Mouse (Mus musculus) mature B cell (primary cell): ENCODE measurements around the gene Gabrr1.

Experiments used
- in situ Hi-C: fragments of 300-500 bp; cut with MboI; formaldehyde crosslinking; loops from 2 replicates; pipeline ENCODE4 v1.14.3; 2019

Gene Gabrr1

DNA sequence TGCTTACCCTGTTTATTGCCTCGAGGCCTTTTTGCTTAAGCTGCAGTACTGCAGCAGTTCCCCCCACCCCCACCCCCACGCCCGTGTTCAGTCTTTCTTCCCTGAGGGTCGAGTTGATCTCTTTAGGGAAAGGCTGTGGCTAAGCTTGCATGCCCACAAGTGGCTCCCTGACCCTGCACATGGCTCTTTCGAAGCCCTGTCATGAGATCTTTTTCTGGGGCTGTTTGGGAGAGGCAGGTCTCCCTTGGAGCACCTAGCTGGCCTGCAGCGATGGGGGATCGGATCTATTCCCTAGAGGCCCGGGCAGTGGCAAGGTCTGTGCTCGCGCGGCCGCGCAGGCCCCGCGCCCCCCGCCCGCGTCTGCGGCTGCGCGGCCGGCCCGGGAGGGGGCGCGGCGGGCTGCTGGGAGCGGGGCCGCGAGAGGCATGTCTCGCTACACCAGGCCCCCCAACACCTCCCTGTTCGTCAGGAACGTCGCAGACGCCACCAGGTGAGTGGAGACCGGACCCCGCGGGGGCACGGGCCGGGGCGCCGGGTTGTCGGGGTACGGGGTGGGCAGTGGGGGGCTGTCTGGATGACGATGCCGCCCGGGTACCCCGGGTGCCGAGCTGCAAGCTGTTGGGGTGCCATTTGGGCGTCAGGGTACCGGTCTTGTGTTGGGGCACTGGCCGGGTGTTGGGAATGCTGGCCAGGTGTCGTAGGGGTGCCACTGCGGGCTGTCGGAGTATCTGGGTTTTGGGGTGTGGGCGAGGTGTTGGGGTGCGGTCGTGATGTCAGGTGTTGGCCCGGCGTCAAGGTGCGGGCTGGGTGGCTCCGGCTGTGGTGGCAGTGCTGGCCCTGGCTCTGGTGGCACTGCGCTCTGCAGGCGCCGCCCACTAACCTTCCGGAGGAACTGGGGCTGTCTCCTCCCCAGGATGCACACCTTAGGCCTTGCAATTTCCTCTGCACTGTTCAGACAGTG lies 76.8 kb downstream of the Gabrr1 start, which contains the start of gene Srsf12:
Gene Srsf12, plus strand, starts transcription at position 111 of the 961 bp plus-strand sequence.
- in situ Hi-C loops, result no loop called here
